Mouse (Mus musculus) testis, adult 2 months (tissue): ENCODE results near the gene Rem1. TPM values are rescaled to one million over a fixed set of nuclear protein-coding genes. Genes with fewer than 3 reads are reported as not detected.

ENCODE experiments used
- H3K27ac ChIP-seq: fragments of 200-500 bp; 2 replicates; pipeline ENCODE4 v1.5.1; 2012; ENCODE audit warnings: low read depth, low read length; ENCODE audit not compliant: control insufficient read depth, insufficient read depth
- H3K27me3 ChIP-seq: fragments of 200-500 bp; 2 replicates; pipeline ENCODE4 v1.6.1; 2012; ENCODE audit warnings: mild to moderate bottlenecking, low read length, moderate library complexity; ENCODE audit not compliant: control insufficient read depth, insufficient read depth
- H3K36me3 ChIP-seq: fragments of 200-500 bp; 2 replicates; pipeline ENCODE4 v1.6.1; 2012; ENCODE audit warnings: mild to moderate bottlenecking, low read length; ENCODE audit not compliant: control insufficient read depth, insufficient read depth
- H3K4me1 ChIP-seq: fragments of 200-500 bp; 2 replicates; pipeline ENCODE4 v1.6.1; 2012; ENCODE audit warnings: low read length; ENCODE audit not compliant: control insufficient read depth, insufficient read depth
- H3K4me3 ChIP-seq: fragments of 200-500 bp; 2 replicates; pipeline ENCODE4 v1.5.1; 2012; ENCODE audit warnings: low read depth, mild to moderate bottlenecking, low read length, moderate library complexity, mixed read lengths; ENCODE audit not compliant: control insufficient read depth
- CTCF ChIP-seq: fragments of 200-500 bp; IDR thresholded peaks from 2 replicates; pipeline ENCODE4 v1.5.1; 2012; ENCODE audit warnings: low read depth, mild to moderate bottlenecking, inconsistent platforms, low read length, moderate library complexity; ENCODE audit not compliant: control insufficient read depth, insufficient read depth, insufficient replicate concordance
- POLR2A ChIP-seq: fragments of 200-500 bp; IDR thresholded peaks from 2 replicates; pipeline ENCODE4 v1.6.1; 2012; ENCODE audit warnings: low read depth, mild to moderate bottlenecking, inconsistent platforms, low read length, moderate library complexity; ENCODE audit not compliant: control insufficient read depth
- polyA plus RNA-seq: library from polyadenylated mRNA; depleted of rRNA; stranded (reverse); fragments of >200 nt; gene quantifications from 2 replicates; pipeline ENCODE4 v1.2.3, GENCODE M21; 2012

Rem1 gene
- polyA plus RNA-seq, 1 experiment = 1.2 TPM

GRCm38 (mm10) chr2:152628066-152628465, 1.3 kb downstream of the Rem1 start:
- TF ChIP-seq CTCF = no peak
- Histone ChIP-seq H3K27me3 (peaks cover 4% of the 10 kb centered on the region), H3K4me1 (peaks cover 14% of the 10 kb centered on the region), H3K27ac (no peak overlapping the region), H3K36me3 (no peaks in the 10 kb centered on the region), H3K4me3 (peak overlapping the region; percentile 14)

- Histone ChIP-seq H3K27ac (no peak overlapping the region), H3K4me3 (no peak overlapping the region; the same call in 1 of the 2 replicates), H3K27me3 (peaks cover 4% of the 10 kb centered on the region), H3K4me1 (peaks cover 22% of the 10 kb centered on the region), H3K36me3 (no peaks in the 10 kb centered on the region)
- TF ChIP-seq CTCF (no peak), POLR2A (no peak)
Observed at GRCm38 (mm10) chr2:152629239-152629638, 2.5 kb downstream of the Rem1 start.

- TF ChIP-seq CTCF (no peak), POLR2A (no peak)
- Histone ChIP-seq H3K27me3 (peaks cover 4% of the 10 kb centered on the region), H3K27ac (no peak overlapping the region), H3K36me3 (no peaks in the 10 kb centered on the region), H3K4me3 (no peak overlapping the region), H3K4me1 (peaks cover 27% of the 10 kb centered on the region)
Observed at GRCm38 (mm10) chr2:152629904-152630303, 3.2 kb downstream of the Rem1 start.

- Histone ChIP-seq H3K4me3 (no peak overlapping the region; the same call in 1 of the 2 replicates), H3K36me3 (no peaks in the 10 kb centered on the region), H3K4me1 (peaks cover 15% of the 10 kb centered on the region), H3K27me3 (no peaks in the 10 kb centered on the region), H3K27ac (no peak overlapping the region)
- TF ChIP-seq CTCF (no peak), POLR2A (no peak)
Observed at GRCm38 (mm10) chr2:152633334-152633733, 6.6 kb downstream of the Rem1 start.

GRCm38 (mm10) chr2:152634311-152634710, 7.6 kb downstream of the Rem1 start:
- no peak overlapping the region for H3K27ac ChIP-seq
- H3K4me1 ChIP-seq = peaks cover 15% of the 10 kb centered on the region
- no peaks in the 10 kb centered on the region for H3K27me3 ChIP-seq
- no peaks in the 10 kb centered on the region for H3K36me3 ChIP-seq
- TF ChIP-seq CTCF (no peak), POLR2A (no peak)
- peak overlapping the region; percentile 22 for H3K4me3 ChIP-seq

GRCm38 (mm10) chr2:152636246-152637005, 9.7 kb downstream of the Rem1 start:
- H3K27me3 ChIP-seq = no peaks in the 10 kb centered on the region
- H3K4me3 ChIP-seq = no peak overlapping the region
- no peaks in the 10 kb centered on the region for H3K36me3 ChIP-seq
- peaks cover 15% of the 10 kb centered on the region for H3K4me1 ChIP-seq
- H3K27ac ChIP-seq = peak overlapping the region; percentile 36; the same call in 1 of the 2 replicates
- no peak for TF ChIP-seq CTCF
- TF ChIP-seq POLR2A = no peak

GRCm38 (mm10) chr2:152637006-152637322, 10.2 kb downstream of the Rem1 start:
- Histone ChIP-seq H3K4me3 (no peak overlapping the region), H3K27me3 (no peaks in the 10 kb centered on the region), H3K4me1 (peaks cover 15% of the 10 kb centered on the region), H3K27ac (peak overlapping the region; percentile 15; the same call in 1 of the 2 replicates), H3K36me3 (no peaks in the 10 kb centered on the region)
- TF ChIP-seq CTCF (no peak), POLR2A (no peak)
